Mouse (Mus musculus) neural tube, embryonic 14.5 days (tissue): ENCODE data around the gene Pik3c2b. TPM values are rescaled to one million over a fixed set of nuclear protein-coding genes. Genes with fewer than 3 reads are reported as not detected.

Experiments
- ATAC-seq: fragments of 200-750 bp; cut with Nextera tagmentation; 2 replicates; pipeline ENCODE4 v1.8.0; 2017; ENCODE audit warnings: low read depth, mild to moderate bottlenecking, moderate TSS enrichment, moderate library complexity
- H3K27ac ChIP-seq: fragments of 300-500 bp; sonication (generic); 2 replicates; pipeline ENCODE4 v1.5.1; 2014; ENCODE audit warnings: low read depth, mild to moderate bottlenecking, control low read depth, low read length, moderate library complexity, mixed read lengths
- H3K27me3 ChIP-seq: fragments of 300-500 bp; sonication (generic); 2 replicates; pipeline ENCODE4 v1.6.1; 2014; ENCODE audit warnings: low read length; ENCODE audit not compliant: control insufficient read depth, insufficient read depth
- H3K36me3 ChIP-seq: fragments of 300-500 bp; sonication (generic); 2 replicates; pipeline ENCODE4 v1.6.1; 2014; ENCODE audit warnings: low read length, mixed read lengths; ENCODE audit not compliant: control insufficient read depth, insufficient read depth
- H3K4me1 ChIP-seq: fragments of 300-500 bp; sonication (generic); 2 replicates; pipeline ENCODE4 v1.6.1; 2014; ENCODE audit warnings: low read length; ENCODE audit not compliant: control insufficient read depth, insufficient read depth
- H3K4me2 ChIP-seq: fragments of 300-500 bp; sonication (generic); 2 replicates; pipeline ENCODE4 v1.6.1; 2014; ENCODE audit warnings: mild to moderate bottlenecking, low read depth, low read length, control low read depth
- H3K4me3 ChIP-seq: fragments of 300-500 bp; sonication (generic); 2 replicates; pipeline ENCODE4 v1.5.1; 2014; ENCODE audit warnings: low read depth, low read length, control low read depth, mixed read lengths
- H3K9ac ChIP-seq: fragments of 300-500 bp; sonication (generic); replicated peaks from 2 replicates; pipeline ENCODE4 v1.6.1; 2014; ENCODE audit warnings: low read depth, mild to moderate bottlenecking, control low read depth, low read length, mixed read lengths
- H3K9me3 ChIP-seq: fragments of 300-500 bp; sonication (generic); 2 replicates; pipeline ENCODE4 v1.6.1; 2016; ENCODE audit warnings: low read length; ENCODE audit not compliant: control insufficient read depth
- WGBS: fragments of 180-500 bp; shearing (Covaris S2); extraction: QIAGEN DNeasy Blood & Tissue Kit; methylation state at CpG from one replicate; pipeline ENCODE4 v1.1.7; 2014; 5-methylcytosine and 5-hydroxymethylcytosine counted together
- polyA plus RNA-seq: library from polyadenylated mRNA; unstranded; fragments of >200 nt; fragmentation: Nextera tagmentation; extraction: Ambion mirVana; gene quantifications from 2 replicates; pipeline ENCODE4 v1.2.1, GENCODE M21; 2014

The Pik3c2b gene
- polyA plus RNA-seq, 1 experiment from 2014 or later: 17.2 TPM

- ATAC-seq: peak; percentile 76
- H3K4me2 ChIP-seq: peak overlapping the region; percentile 89
- H3K36me3 ChIP-seq: no peaks in the 10 kb centered on the region
- H3K27ac ChIP-seq: peak overlapping the region; percentile 97
- WGBS: under 1% methylated on average over 30 of the region's 40 CpGs
- H3K4me3 ChIP-seq: peak overlapping the region; percentile 97
- peaks cover 27% of the 10 kb centered on the region; the same call in 1 of the 2 replicates for H3K4me1 ChIP-seq
- H3K9me3 ChIP-seq: no peaks in the 10 kb centered on the region
- H3K27me3 ChIP-seq: peaks cover 3% of the 10 kb centered on the region; the same call in 1 of the 2 replicates
- peak overlapping the region; percentile 98 for H3K9ac ChIP-seq
These were observed 1.0 kb downstream of the Pik3c2b start for GRCm38 (mm10) chr1:133046441-133046931.

GRCm38 (mm10) chr1:133047575-133047974 lies 2.1 kb downstream of the Pik3c2b start:
- H3K4me1 ChIP-seq: peaks cover 27% of the 10 kb centered on the region; the same call in 1 of the 2 replicates
- WGBS: 20% methylated on average over 8 of the region's 8 CpGs

GRCm38 (mm10) chr1:133048690-133049089 lies 3.2 kb downstream of the Pik3c2b start:
- Histone ChIP-seq H3K9me3 (no peaks in the 10 kb centered on the region), H3K4me1 (peaks cover 32% of the 10 kb centered on the region; the same call in 1 of the 2 replicates), H3K27me3 (peaks cover 3% of the 10 kb centered on the region; the same call in 1 of the 2 replicates), H3K4me3 (no peak overlapping the region), H3K36me3 (no peaks in the 10 kb centered on the region), H3K27ac (no peak overlapping the region), H3K4me2 (peak overlapping the region; percentile 89), H3K9ac (no peak overlapping the region)
- WGBS: 21% methylated on average over 2 of the region's 2 CpGs
- no peak for ATAC-seq

More at GRCm38 (mm10) chr1:133047575-133047974, 2.1 kb downstream of the Pik3c2b start:
- Histone ChIP-seq H3K36me3 (no peaks in the 10 kb centered on the region), H3K9ac (peak overlapping the region; percentile 98), H3K4me2 (peak overlapping the region; percentile 89), H3K9me3 (no peaks in the 10 kb centered on the region), H3K4me3 (peak overlapping the region; percentile 97), H3K27ac (peak overlapping the region; percentile 97; the same call in 1 of the 2 replicates), H3K27me3 (peaks cover 3% of the 10 kb centered on the region; the same call in 1 of the 2 replicates)
- ATAC-seq: no peak

GRCm38 (mm10) chr1:133050001-133050431 lies 4.5 kb downstream of the Pik3c2b start:
- Histone ChIP-seq H3K9me3 (no peaks in the 10 kb centered on the region), H3K4me1 (peaks cover 31% of the 10 kb centered on the region; the same call in 1 of the 2 replicates)
- 28% methylated on average over 11 of the region's 11 CpGs for WGBS

GRCm38 (mm10) chr1:133051829-133052228 lies 6.4 kb downstream of the Pik3c2b start:
- H3K4me3 ChIP-seq: no peak overlapping the region
- WGBS: 98% methylated on average over 2 of the region's 2 CpGs
- H3K9ac ChIP-seq: no peak overlapping the region
- H3K4me1 ChIP-seq: peaks cover 25% of the 10 kb centered on the region; the same call in 1 of the 2 replicates
- ATAC-seq: no peak
- H3K27me3 ChIP-seq: no peaks in the 10 kb centered on the region
- no peaks in the 10 kb centered on the region for H3K36me3 ChIP-seq
- no peak overlapping the region for H3K4me2 ChIP-seq
- H3K27ac ChIP-seq: no peak overlapping the region
- no peaks in the 10 kb centered on the region for H3K9me3 ChIP-seq

More at GRCm38 (mm10) chr1:133050001-133050431, 4.5 kb downstream of the Pik3c2b start:
- H3K27me3 ChIP-seq: peaks cover 3% of the 10 kb centered on the region; the same call in 1 of the 2 replicates
- no peak overlapping the region for H3K27ac ChIP-seq
- ATAC-seq: no peak
- no peaks in the 10 kb centered on the region for H3K36me3 ChIP-seq
- no peak overlapping the region for H3K9ac ChIP-seq
- H3K4me3 ChIP-seq: no peak overlapping the region
- no peak overlapping the region for H3K4me2 ChIP-seq

GRCm38 (mm10) chr1:133053034-133053433 lies 7.6 kb downstream of the Pik3c2b start:
- no peak overlapping the region for H3K9ac ChIP-seq
- ATAC-seq: no peak
- no peaks in the 10 kb centered on the region for H3K36me3 ChIP-seq
- 40% methylated on average over 5 of the region's 5 CpGs for WGBS
- no peak overlapping the region for H3K4me3 ChIP-seq
- no peak overlapping the region for H3K27ac ChIP-seq
- no peak overlapping the region for H3K4me2 ChIP-seq
- no peaks in the 10 kb centered on the region for H3K9me3 ChIP-seq
- peaks cover 15% of the 10 kb centered on the region; the same call in 1 of the 2 replicates for H3K4me1 ChIP-seq
- H3K27me3 ChIP-seq: no peaks in the 10 kb centered on the region

GRCm38 (mm10) chr1:133054326-133054725 lies 8.9 kb downstream of the Pik3c2b start:
- 71% methylated on average over 8 of the region's 8 CpGs for WGBS
- no peak overlapping the region for H3K4me2 ChIP-seq
- ATAC-seq: no peak

GRCm38 (mm10) chr1:133057345-133058034 lies 12.0 kb downstream of the Pik3c2b start:
- Histone ChIP-seq H3K9ac (no peak overlapping the region), H3K9me3 (no peaks in the 10 kb centered on the region)

More at GRCm38 (mm10) chr1:133054326-133054725, 8.9 kb downstream of the Pik3c2b start:
- Histone ChIP-seq H3K27me3 (no peaks in the 10 kb centered on the region), H3K9ac (no peak overlapping the region), H3K9me3 (no peaks in the 10 kb centered on the region), H3K27ac (no peak overlapping the region), H3K36me3 (no peaks in the 10 kb centered on the region), H3K4me1 (peaks cover 8% of the 10 kb centered on the region; the same call in 1 of the 2 replicates), H3K4me3 (no peak overlapping the region)

GRCm38 (mm10) chr1:133059592-133059991 lies 14.1 kb downstream of the Pik3c2b start:
- ATAC-seq: no peak
- Histone ChIP-seq H3K4me3 (no peak overlapping the region), H3K27me3 (no peaks in the 10 kb centered on the region), H3K9ac (no peak overlapping the region), H3K27ac (no peak overlapping the region), H3K36me3 (no peaks in the 10 kb centered on the region), H3K4me1 (no peaks in the 10 kb centered on the region), H3K9me3 (no peaks in the 10 kb centered on the region), H3K4me2 (no peak overlapping the region)
- WGBS: 51% methylated on average over 2 of the region's 2 CpGs

More at GRCm38 (mm10) chr1:133057345-133058034, 12.0 kb downstream of the Pik3c2b start:
- no peaks in the 10 kb centered on the region for H3K27me3 ChIP-seq
- no peaks in the 10 kb centered on the region for H3K36me3 ChIP-seq
- peaks cover 5% of the 10 kb centered on the region; the same call in 1 of the 2 replicates for H3K4me1 ChIP-seq
- 62% methylated on average over 7 of the region's 7 CpGs for WGBS
- H3K27ac ChIP-seq: no peak overlapping the region
- H3K4me2 ChIP-seq: no peak overlapping the region
- no peak overlapping the region for H3K4me3 ChIP-seq
- ATAC-seq: no peak
